Mouse (Mus musculus) lung, postnatal 14 days (tissue): ENCODE results near the gene Kansl2.
"Not testable (repeated sequence)": the region's sequence is repeated elsewhere in the genome, so short reads cannot be mapped to it uniquely, and the experiment has no call there.

Experiments
- DNase-seq: peaks from one replicate; pipeline ENCODE4 v3.0.0; 2021

Gene Kansl2

GRCm38 (mm10) chr15:98535921-98536320, 1.9 kb upstream of the Kansl2 start:
- DNase-seq = no peak

GRCm38 (mm10) chr15:98533035-98533531, 981 bp downstream of the Kansl2 start:
- no peak for DNase-seq

- DNase-seq = no peak
Measured at GRCm38 (mm10) chr15:98532281-98532680, 1.8 kb downstream of the Kansl2 start.

DNA sequence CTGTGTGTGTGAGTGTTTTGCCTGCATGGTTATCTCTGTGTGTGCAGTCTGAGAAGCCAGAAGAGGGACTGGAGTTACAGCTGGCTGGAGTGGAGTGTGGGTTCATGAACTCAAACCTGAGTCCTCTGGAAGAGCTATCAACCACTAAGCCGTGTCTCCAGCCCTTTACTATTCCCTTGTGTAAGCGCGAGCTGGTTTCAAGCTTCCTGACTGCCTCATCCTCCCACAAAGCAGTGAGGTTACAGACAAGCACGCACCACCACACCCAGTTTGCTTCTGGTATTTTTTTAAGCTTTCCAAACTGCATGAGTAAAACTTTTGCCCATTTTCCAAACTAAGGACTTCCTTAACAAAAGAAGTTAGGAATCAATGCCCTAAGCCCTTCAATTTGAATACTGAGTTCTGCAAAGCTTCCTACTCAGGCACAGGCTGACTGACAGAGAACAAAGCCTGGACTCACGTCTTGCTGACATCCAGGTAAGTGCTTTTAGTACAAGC, 5.9 kb downstream of the Kansl2 start:
- no peak for DNase-seq

DNA sequence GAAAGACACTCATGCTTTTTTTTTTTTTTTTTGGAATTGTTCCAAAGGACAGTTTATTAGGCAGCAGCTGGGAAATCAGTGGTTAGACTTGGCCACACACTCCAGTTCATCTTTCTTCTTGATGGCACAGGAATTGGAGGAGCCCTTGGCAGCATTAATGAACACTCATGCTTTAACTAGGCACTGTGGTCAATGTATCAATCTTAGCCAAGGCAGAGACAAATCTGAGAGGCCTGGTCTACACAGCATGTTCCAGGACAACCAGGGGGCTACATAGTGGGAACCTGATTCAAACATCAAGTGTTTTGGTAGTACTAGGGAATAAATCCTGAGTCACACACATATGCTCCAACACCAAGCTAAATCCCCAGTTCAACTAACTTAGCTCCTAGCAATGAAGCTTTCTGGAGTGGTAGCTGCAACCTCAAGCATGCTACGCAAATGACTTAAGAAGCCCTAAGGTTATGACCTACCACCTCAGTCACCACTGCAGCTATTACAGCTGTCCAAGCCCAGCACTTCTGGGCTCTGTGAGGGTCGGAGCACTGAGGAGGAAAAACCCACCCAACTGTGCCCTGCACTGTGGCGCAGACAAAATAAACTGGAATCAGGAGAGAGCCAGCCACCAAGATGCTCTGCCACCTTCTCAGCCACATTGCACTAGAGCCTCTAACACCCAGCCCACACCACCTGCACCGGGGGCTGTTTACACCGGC, 6.8 kb downstream of the Kansl2 start:
- no peak for DNase-seq

DNA sequence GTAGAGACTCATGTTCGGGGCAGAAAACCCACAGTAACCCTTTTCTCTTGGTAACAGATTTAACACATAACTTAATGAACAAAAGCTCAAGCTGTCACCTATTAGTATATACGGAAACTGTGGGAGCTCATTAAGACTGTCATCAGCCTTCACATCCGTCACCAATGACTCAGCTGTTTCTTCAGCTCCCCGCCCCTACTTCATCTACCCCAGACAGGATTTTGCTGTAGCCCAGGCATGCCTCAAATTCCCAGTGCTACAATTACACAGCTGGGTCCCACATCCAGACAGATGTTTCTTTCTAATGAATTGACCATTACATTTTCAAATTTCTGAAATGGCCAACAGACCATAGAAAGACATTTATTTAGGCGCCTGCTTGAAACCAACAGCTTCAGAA, 8.0 kb downstream of the Kansl2 start:
- no peak for DNase-seq

GRCm38 (mm10) chr15:98521245-98521644, 12.8 kb downstream of the Kansl2 start:
- no peak for DNase-seq

DNA sequence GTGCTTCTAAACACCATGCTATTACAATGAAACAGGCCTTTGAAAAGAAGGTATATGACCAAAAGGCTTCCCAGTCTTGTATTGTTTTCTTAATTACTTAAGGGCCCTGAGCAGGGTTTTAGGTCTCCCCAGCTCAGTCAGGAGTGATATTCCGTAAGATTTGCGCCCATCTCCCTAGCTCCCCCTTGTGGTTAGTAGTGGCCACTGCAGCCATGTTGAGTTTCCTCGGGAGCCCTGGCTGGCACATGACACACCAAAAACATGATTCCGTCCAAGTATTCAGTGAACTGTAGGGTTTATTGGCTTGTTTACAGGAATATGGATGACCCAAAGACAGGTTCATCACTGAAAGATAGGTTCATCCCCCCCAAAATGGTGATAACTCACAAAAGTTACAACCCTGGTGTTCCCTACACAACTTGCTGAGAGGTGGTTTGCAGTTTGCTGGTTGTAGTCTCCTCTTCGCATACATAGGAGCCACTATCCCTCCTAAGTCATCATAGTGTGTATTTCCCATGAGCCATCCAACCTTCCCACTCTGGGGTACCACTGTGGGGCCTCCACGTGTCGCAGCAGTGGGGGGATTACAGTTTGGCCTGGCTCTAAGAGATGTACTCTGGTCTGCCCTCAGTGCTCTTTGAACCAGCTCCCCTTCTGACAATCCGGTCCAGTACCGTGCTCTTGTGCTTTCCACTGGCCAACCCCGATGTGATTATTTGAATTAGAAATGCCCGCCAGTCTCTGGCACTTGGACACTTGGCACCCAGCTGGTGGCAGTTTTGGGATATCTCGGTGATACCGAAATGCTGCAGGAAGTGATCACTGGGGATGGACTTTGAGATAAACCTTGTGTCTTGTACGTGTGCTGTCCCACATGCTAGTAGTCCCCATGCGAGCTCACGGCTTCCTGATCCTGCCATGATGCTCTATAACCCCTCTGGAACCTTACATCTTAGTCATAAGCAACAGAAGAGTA, 16.4 kb downstream of the Kansl2 start:
- peak; percentile 68 for DNase-seq

- not testable (repeated sequence) for DNase-seq
Measured at GRCm38 (mm10) chr15:98514845-98515244, 19.2 kb downstream of the Kansl2 start.

DNA sequence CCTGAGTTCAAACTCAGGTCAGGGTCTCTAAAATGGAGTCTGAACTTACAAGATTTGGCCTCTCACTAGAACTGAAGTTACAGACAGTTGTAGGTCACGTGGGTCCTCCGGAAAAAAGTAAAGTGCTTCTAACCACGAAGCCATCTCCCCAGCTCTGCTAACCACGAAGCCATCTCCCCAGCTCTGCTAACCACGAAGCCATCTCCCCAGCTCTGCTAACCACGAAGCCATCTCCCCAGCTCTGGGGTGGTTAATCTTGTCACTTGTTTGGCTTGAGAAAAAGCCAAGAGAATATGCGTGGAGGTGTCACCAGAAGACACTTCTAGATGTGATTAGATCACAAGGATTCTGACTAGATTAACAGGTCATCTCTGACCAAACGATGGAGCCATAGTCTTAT, 19.9 kb downstream of the Kansl2 start:
- DNase-seq = no peak

GRCm38 (mm10) chr15:98513676-98514075, 20.4 kb downstream of the Kansl2 start:
- not testable (repeated sequence) for DNase-seq

DNA sequence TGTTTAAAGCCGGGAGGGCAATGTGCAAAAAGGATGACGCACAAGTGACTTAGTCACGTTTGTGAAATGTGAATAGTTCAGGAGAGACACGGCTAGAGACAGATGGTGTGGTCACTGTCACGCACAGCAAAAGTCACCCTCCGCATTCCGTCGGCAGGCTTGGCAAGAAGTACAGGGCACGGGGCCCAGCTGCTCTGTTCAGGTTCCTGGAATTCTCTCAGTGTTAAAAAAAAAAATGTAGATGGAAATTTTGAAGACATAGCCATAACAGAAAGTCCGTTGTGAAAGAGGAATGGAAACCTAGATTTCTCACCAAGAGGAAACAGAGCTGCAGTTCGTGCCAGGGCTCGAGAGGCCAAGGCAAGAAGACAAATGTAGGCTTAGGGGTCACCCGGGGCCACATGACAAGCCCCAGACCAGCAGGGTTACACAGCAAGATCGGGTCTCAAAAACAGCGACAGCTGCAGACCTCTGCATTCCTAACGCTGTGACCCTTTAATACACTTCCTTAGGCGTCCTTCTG, 21.2 kb downstream of the Kansl2 start:
- DNase-seq = peak; percentile 71

DNA sequence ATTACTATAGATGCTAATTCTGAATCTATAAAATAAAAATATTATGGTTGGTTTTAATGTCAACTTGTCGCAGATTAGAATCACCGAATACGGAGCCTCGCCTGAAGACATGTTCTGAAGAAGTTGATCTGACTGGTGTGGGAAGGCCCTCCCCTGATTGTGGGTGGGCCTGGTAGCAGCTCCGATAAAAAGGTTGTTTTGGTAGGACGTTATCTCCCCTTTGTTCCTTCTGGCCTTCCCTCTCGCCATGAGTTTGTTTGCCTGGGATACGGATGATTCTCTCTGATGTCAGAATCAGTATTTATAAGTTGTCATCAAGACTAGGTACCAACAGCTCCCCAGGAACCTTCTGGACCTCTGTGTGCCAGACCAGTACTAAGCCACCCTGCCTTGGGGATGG, 21.8 kb downstream of the Kansl2 start:
- no peak for DNase-seq

- peak; percentile 29 for DNase-seq
Measured at GRCm38 (mm10) chr15:98511386-98511928, 22.6 kb downstream of the Kansl2 start.

- peak; percentile 83 for DNase-seq
Measured at GRCm38 (mm10) chr15:98510438-98511385, 23.4 kb downstream of the Kansl2 start.

DNA sequence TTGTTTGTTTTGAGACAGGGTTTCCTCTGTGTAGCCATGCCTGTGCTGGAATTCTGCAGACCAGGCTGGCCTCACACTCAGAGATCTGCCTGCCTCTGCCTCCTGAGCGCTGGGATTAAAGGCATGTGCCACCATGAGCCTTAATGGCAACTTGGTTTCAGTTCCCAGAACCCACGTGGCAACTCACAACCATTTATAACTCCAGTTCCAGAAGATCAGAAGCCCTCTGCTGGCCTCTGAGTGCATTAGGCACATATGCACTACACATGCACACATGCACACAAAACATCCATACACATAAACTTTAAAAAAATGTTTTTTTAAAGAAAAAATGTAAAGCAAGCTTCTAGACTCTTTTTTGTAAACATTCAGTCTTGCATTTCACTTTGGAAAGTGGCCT, 24.7 kb downstream of the Kansl2 start:
- no peak for DNase-seq

DNA sequence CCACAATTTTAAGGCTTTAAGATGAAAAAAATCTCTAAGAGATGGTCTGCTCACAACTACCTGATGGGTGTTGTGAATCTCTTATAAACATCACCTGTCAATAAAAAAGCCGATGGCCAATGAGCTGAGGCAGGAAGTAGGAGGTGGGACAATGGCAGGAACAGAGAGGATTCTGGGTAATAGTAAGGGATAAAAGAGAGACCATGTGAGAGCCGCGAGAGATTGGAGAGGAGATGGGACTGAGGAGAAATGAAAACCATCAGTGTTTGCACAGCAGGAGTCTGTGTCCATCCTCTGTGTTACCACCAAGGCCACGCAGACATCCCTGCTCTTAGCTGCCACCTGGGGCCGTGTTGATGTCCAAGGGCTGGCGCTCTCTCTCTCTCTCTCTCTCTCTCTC, 26.7 kb downstream of the Kansl2 start:
- no peak for DNase-seq

GRCm38 (mm10) chr15:98506253-98506957, 27.7 kb downstream of the Kansl2 start:
- DNase-seq = no peak

DNA sequence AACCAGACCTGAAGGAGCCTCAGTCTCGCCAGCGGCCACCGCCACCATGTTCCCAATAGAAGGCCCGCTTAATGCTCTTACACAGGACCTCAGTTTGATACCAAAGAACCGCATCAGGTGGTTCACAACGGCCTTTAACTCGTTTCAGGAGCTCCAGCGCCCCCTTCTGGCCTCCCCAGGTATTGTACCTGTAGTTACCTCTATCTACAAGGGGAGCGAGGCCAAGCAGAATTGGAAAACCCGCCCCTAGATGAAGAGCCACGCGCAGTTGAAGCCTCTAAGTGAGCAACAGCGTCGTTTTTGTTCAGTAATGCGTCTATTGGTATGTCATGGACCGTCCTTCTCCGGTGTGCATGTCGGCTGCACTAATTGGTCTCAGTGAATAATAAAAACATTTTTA, 29.6 kb downstream of the Kansl2 start:
- peak; percentile 86 for DNase-seq

- DNase-seq = no peak
Measured at GRCm38 (mm10) chr15:98503317-98503716, 30.7 kb downstream of the Kansl2 start.

DNA sequence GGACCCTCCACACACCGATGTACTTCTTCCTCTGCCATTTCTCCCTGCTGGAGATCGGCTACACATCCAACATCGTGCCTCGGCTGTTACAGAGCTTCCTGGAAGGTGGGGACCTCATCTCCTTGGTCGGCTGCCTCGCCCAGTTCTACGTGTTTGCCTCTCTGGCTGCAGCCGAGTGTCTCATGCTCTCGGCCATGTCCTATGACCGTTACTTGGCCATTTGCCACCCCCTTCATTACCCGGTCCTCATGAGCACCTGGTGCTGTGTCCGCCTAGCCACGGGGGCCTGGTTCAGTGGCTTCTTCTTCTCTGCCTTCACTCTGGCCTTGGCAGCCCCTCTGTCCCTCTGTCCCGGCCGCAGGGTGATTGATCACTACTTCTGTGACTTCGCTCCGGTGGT, 36.4 kb downstream of the Kansl2 start:
- no peak for DNase-seq
